Mouse (Mus musculus): Measurements from ENCODE around the gene Gm13420.

DNA sequence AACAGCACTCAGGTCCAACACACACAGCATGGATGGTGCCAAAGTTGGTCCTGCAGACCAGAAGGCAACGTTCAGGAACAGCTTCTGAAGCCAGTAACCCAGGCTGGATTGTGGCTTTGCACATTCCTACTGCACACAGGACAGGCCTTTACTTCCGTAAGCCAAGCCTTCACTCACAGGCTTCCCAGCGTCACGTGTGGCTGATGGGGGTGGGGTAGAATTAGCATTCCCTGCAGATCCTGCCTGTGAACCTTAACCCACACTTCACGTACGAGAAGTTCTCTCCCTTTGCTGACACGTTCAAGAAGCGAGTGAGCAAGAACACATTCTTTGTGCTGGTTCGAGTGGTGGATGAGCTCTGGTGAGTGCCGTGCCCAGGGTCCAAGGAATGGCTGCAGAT is 18.9 kb downstream of the Gm13420 start:
- TF ChIP-seq CTCF (IDR thresholded peaks at IDR 0.05; ENCODE audit: extremely low read depth, insufficient read depth, low read length) (no peak), POLR2A (IDR thresholded peaks at IDR 0.05; ENCODE audit: extremely low read depth, insufficient read depth, low read length) (no peak)

Data from cortical plate, adult 2 months (tissue).